Comparison of ENCODE assay signal across 8 mouse cellular contexts in genomic region chr10:7578002-7578401, GRCm38 (mm10). TPM values are rescaled to one million over a fixed set of nuclear protein-coding genes. Genes with fewer than 3 reads are reported as not detected.
DNase-seq lines count a peak whose midpoint lies in the region; ATAC-seq and TF ChIP-seq lines count a peak whose summit lies in the region.

No protein-coding gene starts in this region.

- no peaks in the 10 kb centered on the region for H3K4me1 ChIP-seq in heart, postnatal 0 days (ENCODE audit: control insufficient read depth, insufficient read depth)
- H3K4me1 ChIP-seq in heart, embryonic 10.5 days: peaks cover 7% of the 10 kb centered on the region; the same call in 1 of the 2 replicates

- no peak for ATAC-seq in heart, postnatal 0 days (ENCODE audit: insufficient read depth, low read depth)
- no peak for ATAC-seq in monocyte, adult 5-6 weeks (replicated peaks; ENCODE audit: insufficient number of reproducible peaks, low FRiP score, low TSS enrichment, poor library complexity, severe bottlenecking)

- no peak overlapping the region for H3K9ac ChIP-seq in heart, postnatal 0 days (replicated peaks; ENCODE audit: low read depth, low read length)

- TF ChIP-seq EP300 in heart, postnatal 0 days (IDR thresholded peaks at IDR 0.05; ENCODE audit: low read depth): no peak

- H3K27ac ChIP-seq in heart, postnatal 0 days (ENCODE audit: low read depth): no peak overlapping the region
- H3K27ac ChIP-seq in heart, embryonic 10.5 days: no peak overlapping the region

- no peak overlapping the region for H3K4me2 ChIP-seq in heart, postnatal 0 days (ENCODE audit: low read depth, low read length)

- no peak overlapping the region for H3K4me3 ChIP-seq in heart, postnatal 0 days (ENCODE audit: low read depth, low read length)
- H3K4me3 ChIP-seq in heart, embryonic 10.5 days: no peak overlapping the region

- H3K9me3 ChIP-seq in heart, postnatal 0 days (replicated peaks; ENCODE audit: control insufficient read depth, low read length): no peaks in the 10 kb centered on the region
- no peaks in the 10 kb centered on the region for H3K9me3 ChIP-seq in heart, embryonic 10.5 days

- TF ChIP-seq CTCF in heart, postnatal 0 days (IDR thresholded peaks at IDR 0.05; ENCODE audit: low read depth): peak; percentile 65

- peak; percentile 17 for DNase-seq in heart, postnatal 0 days (ENCODE audit: low spot score)
- no peak for DNase-seq in heart, embryonic 10.5 days (ENCODE audit: low spot score)
- DNase-seq in 416B (ENCODE audit: low read depth) (peak; percentile 81), MN1 (ENCODE audit: low spot score) (peak; percentile 83)
- peak; percentile 48 for DNase-seq in kidney, adult 9 months
- peak; percentile 77 for DNase-seq in splenic B cell, adult 2 months (ENCODE audit: low read depth, low spot score)
- no peak for DNase-seq in gastrocnemius, postnatal 4 days (ENCODE audit: low spot score in 2 of 2)

- no peaks in the 10 kb centered on the region for H3K36me3 ChIP-seq in heart, postnatal 0 days (replicated peaks; ENCODE audit: control insufficient read depth, insufficient read depth, low read length)
- no peaks in the 10 kb centered on the region for H3K36me3 ChIP-seq in heart, embryonic 10.5 days
- H3K36me3 ChIP-seq in splenic B cell, adult 2 months (ENCODE audit: control insufficient read depth, insufficient read depth, low read length, poor library complexity, severe bottlenecking): no peaks in the 10 kb centered on the region

- no peaks in the 10 kb centered on the region for H3K27me3 ChIP-seq in heart, postnatal 0 days (ENCODE audit: control insufficient read depth, insufficient read depth, low read length)
- H3K27me3 ChIP-seq in heart, embryonic 10.5 days (ENCODE audit: insufficient read depth, poor library complexity, severe bottlenecking): no peaks in the 10 kb centered on the region
- no peaks in the 10 kb centered on the region for H3K27me3 ChIP-seq in splenic B cell, adult 2 months (ENCODE audit: control insufficient read depth, insufficient read depth, low read length, poor library complexity, severe bottlenecking)

RNA-seq across cellular contexts. Expression of gene Lrp11, which starts 11.6 kb away (rescaled TPM):
- 2.1 and 3.2 TPM in 2 replicates for total RNA-seq in heart, postnatal 0 days (2014; rRNA removed; ENCODE audit: low replicate concordance)
- polyA plus RNA-seq in heart, postnatal 0 days (2015; fragmentation: Nextera tagmentation; extraction: Ambion mirVana): 0.79 and 0.88 TPM in 2 replicates
- 3.5 and 3.7 TPM in 2 replicates for polyA plus RNA-seq in heart, embryonic 10.5 days (2016; fragmentation: Nextera tagmentation; extraction: Ambion mirVana)
- total RNA-seq in monocyte, adult 5-6 weeks (2017): 0.10 to 1.9 TPM in 2 of 3 replicates, not detected in the other
- 1 to 10 TPM; 1.8 to 2.6 TPM for total RNA-seq in gastrocnemius, postnatal 4 days (2021)

Comparison
In these comparisons a context has a peak if more than half of its experiments do, and no peak if none do; other contexts are left out.
1. DNase-seq: peak in heart, postnatal 0 days (single experiment), 416B (single experiment), MN1 (single experiment), kidney, adult 9 months (single experiment) and splenic B cell, adult 2 months (single experiment); none in heart, embryonic 10.5 days (single experiment) and gastrocnemius, postnatal 4 days (0 of 2).